Comparison of ENCODE assay signal across 8 mouse cellular contexts in the genomic region with DNA sequence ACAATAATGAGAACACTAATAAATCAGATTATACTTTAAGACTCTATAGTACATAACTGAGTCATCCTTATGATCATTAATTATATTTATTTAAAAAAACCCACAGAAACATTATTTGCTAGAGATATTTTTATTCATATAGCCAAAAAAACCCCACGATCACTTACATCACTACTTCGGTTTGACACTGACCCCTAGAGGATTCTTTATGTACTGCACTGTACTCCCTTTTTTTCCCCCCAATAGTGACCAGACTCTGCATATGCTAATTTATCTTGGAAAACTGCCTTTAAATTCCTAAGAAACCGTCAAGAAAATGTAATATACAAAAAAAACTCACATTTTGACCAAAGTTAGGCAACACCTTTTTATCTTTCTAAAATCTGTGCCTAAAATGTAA.
DNase-seq lines count a peak whose midpoint lies in the region; ATAC-seq and TF ChIP-seq lines count a peak whose summit lies in the region.
"Had no signal": no experiment of that assay in that cellular context is flagged by ENCODE, and none has a peak within 500 bp of the region (broad histone marks: within the 10 kb centered on the region; RNA-seq: fewer than 3 reads in every experiment).

No protein-coding gene starts in this region.

- H3K36me3 ChIP-seq in kidney, postnatal 0 days (ENCODE audit: insufficient read depth, low read length), result no peaks in the 10 kb centered on the region
- no peaks in the 10 kb centered on the region for H3K36me3 ChIP-seq in G1E (replicated peaks)
- H3K36me3 ChIP-seq: liver, embryonic 13.5 days had no signal

- no peak for ATAC-seq in kidney, postnatal 0 days (replicated peaks; ENCODE audit: low FRiP score, low read depth)
- ATAC-seq in G1E (ENCODE audit: extremely low read depth, insufficient number of reproducible peaks, low FRiP score, poor library complexity, severe bottlenecking), result no peak

- TF ChIP-seq CTCF in kidney, postnatal 0 days (IDR thresholded peaks at IDR 0.05; ENCODE audit: low read depth), result peak; percentile 71
- peak; percentile 16; the same call in 1 of the 2 replicates for TF ChIP-seq CTCF in G1E (IDR thresholded peaks at IDR 0.05; ENCODE audit: low read depth, low read length)

- no peak overlapping the region for H3K4me2 ChIP-seq in kidney, postnatal 0 days (ENCODE audit: low read length)
- H3K4me2 ChIP-seq: liver, embryonic 13.5 days had no signal

- H3K9ac ChIP-seq in kidney, postnatal 0 days (ENCODE audit: low read depth, low read length), result no peak overlapping the region
- H3K9ac ChIP-seq: liver, embryonic 13.5 days had no signal

- WGBS in kidney, postnatal 0 days, result 18% methylated on average over 3 of the region's 3 CpGs

- no peaks in the 10 kb centered on the region for H3K9me3 ChIP-seq in kidney, postnatal 0 days (replicated peaks; ENCODE audit: low read length)
- peaks cover 13% of the 10 kb centered on the region for H3K9me3 ChIP-seq in G1E (replicated peaks)
- H3K9me3 ChIP-seq: liver, embryonic 13.5 days had no signal

- no peak overlapping the region for H3K27ac ChIP-seq in kidney, postnatal 0 days
- H3K27ac ChIP-seq: liver, embryonic 13.5 days had no signal

- H3K27me3 ChIP-seq in kidney, postnatal 0 days (ENCODE audit: insufficient read depth, low read length), result no peaks in the 10 kb centered on the region
- no peaks in the 10 kb centered on the region for H3K27me3 ChIP-seq in G1E (ENCODE audit: insufficient read depth, low read length)
- H3K27me3 ChIP-seq: liver, embryonic 13.5 days had no signal

- no peak overlapping the region for H3K4me3 ChIP-seq in kidney, postnatal 0 days (replicated peaks; ENCODE audit: low read depth, low read length)
- no peak overlapping the region for H3K4me3 ChIP-seq in G1E (ENCODE audit: low read depth, low read length)
- H3K4me3 ChIP-seq: liver, embryonic 13.5 days had no signal

- peak; percentile 45 for DNase-seq in kidney, postnatal 0 days (ENCODE audit: low spot score)
- DNase-seq in kidney, postnatal 36 days, result no peak
- no peak for DNase-seq in G1E (ENCODE audit: low spot score)
- DNase-seq in adipocyte (ENCODE audit: low spot score), result peak; percentile 25
- DNase-seq in lung, postnatal 36 days, result peak; percentile 5
- no peak for DNase-seq in heart, adult 8-10 months (ENCODE audit: low spot score)
- DNase-seq in spleen, postnatal 10 days (ENCODE audit: low spot score in 2 of 2), result no peak
- DNase-seq: liver, embryonic 13.5 days had no signal

- no peaks in the 10 kb centered on the region for H3K4me1 ChIP-seq in kidney, postnatal 0 days (replicated peaks; ENCODE audit: insufficient read depth, low read length)
- H3K4me1 ChIP-seq in G1E (ENCODE audit: insufficient read depth, low read depth, low read length), result no peaks in the 10 kb centered on the region
- H3K4me1 ChIP-seq: liver, embryonic 13.5 days had no signal

Comparison
In these comparisons a context has a peak if more than half of its experiments do, and no peak if none do; other contexts are left out.
1. DNase-seq: peak in kidney, postnatal 0 days (single experiment), adipocyte (single experiment) and lung, postnatal 36 days (single experiment); none in kidney, postnatal 36 days (0 of 2), G1E (single experiment), heart, adult 8-10 months (single experiment) and spleen, postnatal 10 days (0 of 2).